Mouse (Mus musculus) liver, embryonic 16.5 days (tissue): ENCODE results near the gene 1700029F12Rik. TPM values are rescaled to one million over a fixed set of nuclear protein-coding genes. Genes with fewer than 3 reads are reported as not detected.
A peak's percentile ranks its signal among the peaks of the same experiment; 100 is the strongest.
"Not testable (repeated sequence)": the region's sequence is repeated elsewhere in the genome, so short reads cannot be mapped to it uniquely, and the experiment has no call there.

Experiments used
- ATAC-seq: fragments of 200-750 bp; cut with Nextera tagmentation; 2 replicates; pipeline ENCODE4 v1.8.0; 2017; ENCODE audit warnings: low read depth, mild to moderate bottlenecking, moderate number of reproducible peaks, moderate library complexity
- H3K27ac ChIP-seq: fragments of 300-500 bp; sonication (generic); 2 replicates; pipeline ENCODE4 v1.5.1; 2014; ENCODE audit warnings: mild to moderate bottlenecking, low read length
- H3K27me3 ChIP-seq: fragments of 300-500 bp; sonication (generic); 2 replicates; pipeline ENCODE4 v1.6.1; 2014; ENCODE audit warnings: low read depth, low read length, mixed read lengths; ENCODE audit not compliant: control insufficient read depth, insufficient read depth
- H3K36me3 ChIP-seq: fragments of 300-500 bp; sonication (generic); 2 replicates; pipeline ENCODE4 v1.6.1; 2014; ENCODE audit warnings: mild to moderate bottlenecking; ENCODE audit not compliant: control insufficient read depth, insufficient read depth
- H3K4me1 ChIP-seq: fragments of 300-500 bp; sonication (generic); 2 replicates; pipeline ENCODE4 v1.6.1; 2014; ENCODE audit warnings: low read depth, low read length, mixed read lengths; ENCODE audit not compliant: control insufficient read depth
- H3K4me2 ChIP-seq: fragments of 300-500 bp; sonication (generic); 2 replicates; pipeline ENCODE4 v1.6.1; 2014; ENCODE audit warnings: low read depth, low read length, mixed read lengths
- H3K4me3 ChIP-seq: fragments of 300-500 bp; sonication (generic); 2 replicates; pipeline ENCODE4 v1.5.1; 2014; ENCODE audit warnings: low read depth, mild to moderate bottlenecking, low read length
- H3K9ac ChIP-seq: fragments of 300-500 bp; sonication (generic); 2 replicates; pipeline ENCODE4 v1.6.1; 2014; ENCODE audit warnings: low read depth, low read length
- H3K9me3 ChIP-seq: fragments of 300-500 bp; sonication (generic); replicated peaks from 2 replicates; pipeline ENCODE4 v1.6.1; 2016; ENCODE audit warnings: low read length; ENCODE audit not compliant: control insufficient read depth
- WGBS: fragments of 180-500 bp; shearing (Covaris S2); extraction: QIAGEN DNeasy Blood & Tissue Kit; methylation state at CpG from one replicate; pipeline ENCODE4 v1.1.7; 2014; ENCODE audit not compliant: insufficient replicate concordance; 5-methylcytosine and 5-hydroxymethylcytosine counted together
- polyA plus RNA-seq: library from polyadenylated mRNA; unstranded; fragments of >200 nt; fragmentation: Nextera tagmentation; extraction: Ambion mirVana; gene quantifications from 2 replicates; pipeline ENCODE4 v1.2.1, GENCODE M21; 2015

1700029F12Rik gene
- polyA plus RNA-seq, 1 experiment from 2014 or later: not detected

GRCm38 (mm10) chr13:97067691-97068090, 33.5 kb upstream of the 1700029F12Rik start:
- 33% methylated on average over 6 of the region's 6 CpGs for WGBS
- no peaks in the 10 kb centered on the region for H3K36me3 ChIP-seq
- H3K4me3 ChIP-seq: peak overlapping the region; percentile 52
- H3K4me1 ChIP-seq: peaks cover 44% of the 10 kb centered on the region
- peaks cover 18% of the 10 kb centered on the region for H3K27me3 ChIP-seq
- no peak for ATAC-seq
- peak overlapping the region; percentile 65 for H3K4me2 ChIP-seq
- peak overlapping the region; percentile 49 for H3K9ac ChIP-seq
- no peaks in the 10 kb centered on the region for H3K9me3 ChIP-seq
- peak overlapping the region; percentile 89 for H3K27ac ChIP-seq

- peak within 1 kb of the TSS; percentile 65 for H3K4me2 ChIP-seq
- H3K36me3 ChIP-seq: no peaks in the 10 kb centered on the region
- H3K27ac ChIP-seq: peak within 1 kb of the TSS; percentile 89
- H3K9me3 ChIP-seq: no peaks in the 10 kb centered on the region
- peak; percentile 93 for ATAC-seq
- H3K4me1 ChIP-seq: peaks cover 40% of the 10 kb centered on the region
- 24% methylated on average over 15 of the region's 15 CpGs for WGBS
- H3K9ac ChIP-seq: peak within 1 kb of the TSS; percentile 49
- peak within 1 kb of the TSS; percentile 52 for H3K4me3 ChIP-seq
- peaks cover 12% of the 10 kb centered on the region for H3K27me3 ChIP-seq
Observed at GRCm38 (mm10) chr13:97066649-97067550, 32.7 kb upstream of the 1700029F12Rik start, which contains the start of gene Fam169a. Fam169a (plus strand) TSS chr13:97067286.

DNA sequence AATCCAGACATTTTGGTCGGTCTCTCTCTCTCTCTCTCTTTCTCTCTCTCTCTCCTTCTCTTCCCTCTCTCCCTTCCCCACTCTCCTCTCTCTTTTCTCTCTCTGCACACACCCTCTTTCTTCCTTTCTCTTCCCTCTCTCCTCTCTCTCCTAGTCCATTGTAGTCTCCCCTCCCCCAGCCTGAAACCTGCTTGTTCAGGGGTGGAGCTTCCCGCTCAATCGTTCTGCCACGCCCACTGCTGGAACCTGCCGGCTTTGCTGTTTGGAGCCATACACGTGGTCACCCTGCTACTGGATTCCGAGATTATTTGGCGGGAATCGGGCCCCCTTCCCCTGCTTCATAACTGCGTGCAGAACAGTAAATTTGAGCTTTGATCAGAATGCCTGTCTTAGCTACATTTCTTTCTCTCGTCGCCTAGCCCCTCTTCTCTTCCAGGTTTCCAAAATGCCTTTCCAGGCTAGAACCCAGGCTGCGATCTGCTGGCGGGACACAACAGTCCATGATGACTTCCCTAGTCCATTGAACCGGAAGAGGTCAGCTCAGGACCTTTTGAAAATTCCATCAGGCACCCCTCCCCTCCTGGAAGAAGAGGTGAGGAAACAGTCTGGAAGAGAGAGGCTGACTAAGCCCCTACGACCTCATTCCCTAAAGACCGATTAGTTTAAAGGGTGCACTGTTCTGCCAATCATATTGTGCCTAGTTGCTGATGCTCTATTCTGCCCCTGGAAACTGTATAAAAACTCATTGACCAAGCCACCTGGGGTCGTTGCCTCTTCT, 30.9 kb upstream of the 1700029F12Rik start:
- H3K4me3 ChIP-seq: 0 out of 2 replicates have a peak overlapping the region, but pooled peaks have one; percentile 17
- H3K4me2 ChIP-seq: peak overlapping the region; percentile 49
- H3K9me3 ChIP-seq, H3K36me3 ChIP-seq, H3K27me3 ChIP-seq: not testable (repeated sequence)
- WGBS: 35% methylated on average over 18 of the region's 18 CpGs
- H3K4me1 ChIP-seq: peaks cover 33% of the 10 kb centered on the region
- peak overlapping the region; percentile 32 for H3K27ac ChIP-seq
- ATAC-seq: peak; percentile 16; the same call in 1 of the 2 replicates
- peak overlapping the region; percentile 13; the same call in 1 of the 2 replicates for H3K9ac ChIP-seq

- Histone ChIP-seq H3K36me3 (no peaks in the 10 kb centered on the region), H3K27me3 (no peaks in the 10 kb centered on the region), H3K9me3 (no peaks in the 10 kb centered on the region), H3K9ac (peak overlapping the region; percentile 13; the same call in 1 of the 2 replicates), H3K27ac (peak overlapping the region; percentile 31), H3K4me2 (peak overlapping the region; percentile 49), H3K4me3 (0 out of 2 replicates have a peak overlapping the region, but pooled peaks have one; percentile 17), H3K4me1 (peaks cover 33% of the 10 kb centered on the region)
- no peak for ATAC-seq
- WGBS: 37% methylated on average over 3 of the region's 3 CpGs
Observed at GRCm38 (mm10) chr13:97064413-97064812, 30.3 kb upstream of the 1700029F12Rik start.

DNA sequence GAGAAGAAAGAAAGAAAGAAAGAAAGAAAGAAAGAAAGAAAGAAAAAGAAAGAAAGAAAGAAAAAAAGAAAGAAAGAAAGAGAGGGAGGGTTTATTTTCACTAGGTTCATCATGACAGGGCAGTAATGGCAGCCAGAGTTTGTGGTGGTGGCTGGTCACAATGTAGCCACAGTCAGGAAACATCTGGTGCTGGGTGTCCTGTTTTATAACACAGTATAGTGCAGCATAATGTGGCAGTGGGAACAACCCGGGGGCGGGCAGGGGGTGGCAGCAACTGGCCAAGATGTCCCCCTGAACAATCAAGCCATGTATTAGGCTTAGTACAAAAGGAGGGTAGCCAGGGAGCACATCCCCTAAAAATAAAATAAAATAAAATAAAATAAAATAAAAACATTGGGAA, 29.3 kb upstream of the 1700029F12Rik start:
- ATAC-seq: no peak
- no peaks in the 10 kb centered on the region for H3K36me3 ChIP-seq
- H3K27me3 ChIP-seq: no peaks in the 10 kb centered on the region
- no peak overlapping the region for H3K4me3 ChIP-seq
- H3K9ac ChIP-seq: no peak overlapping the region
- WGBS: 41% methylated on average over 2 of the region's 2 CpGs
- H3K9me3 ChIP-seq: no peaks in the 10 kb centered on the region
- H3K4me2 ChIP-seq: no peak overlapping the region
- peaks cover 33% of the 10 kb centered on the region for H3K4me1 ChIP-seq
- no peak overlapping the region for H3K27ac ChIP-seq

GRCm38 (mm10) chr13:97062151-97062550, 28.0 kb upstream of the 1700029F12Rik start:
- Histone ChIP-seq H3K4me1 (peaks cover 32% of the 10 kb centered on the region), H3K27me3 (no peaks in the 10 kb centered on the region), H3K27ac (no peak overlapping the region), H3K4me3 (no peak overlapping the region), H3K36me3 (no peaks in the 10 kb centered on the region), H3K4me2 (no peak overlapping the region), H3K9ac (no peak overlapping the region), H3K9me3 (no peaks in the 10 kb centered on the region)
- no peak for ATAC-seq
- 82% methylated on average over 3 of the region's 3 CpGs for WGBS

DNA sequence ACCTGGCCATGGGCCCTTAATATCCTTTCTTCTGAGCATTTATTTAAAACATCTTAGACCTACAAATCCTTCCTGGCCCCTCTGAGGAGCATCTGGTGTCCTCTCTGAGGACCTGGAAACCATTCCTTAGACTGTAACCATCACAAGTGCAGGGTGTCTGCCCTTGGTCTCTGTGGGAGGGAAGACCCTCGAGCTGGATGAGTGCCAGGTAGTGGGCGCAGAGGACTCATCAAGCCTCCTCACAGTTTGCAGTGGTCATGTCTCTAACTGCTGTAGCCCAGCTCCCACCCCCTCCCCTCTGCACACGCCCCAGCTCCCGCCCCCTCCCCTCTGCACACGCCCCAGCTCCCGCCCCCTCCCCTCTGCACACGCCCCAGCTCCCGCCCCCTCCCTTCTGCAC, 26.2 kb upstream of the 1700029F12Rik start:
- ATAC-seq: no peak
- Histone ChIP-seq H3K36me3 (no peaks in the 10 kb centered on the region), H3K27me3 (no peaks in the 10 kb centered on the region), H3K9ac (no peak overlapping the region), H3K27ac (no peak overlapping the region), H3K4me3 (no peak overlapping the region), H3K4me2 (no peak overlapping the region), H3K4me1 (peaks cover 18% of the 10 kb centered on the region), H3K9me3 (no peaks in the 10 kb centered on the region)
- 78% methylated on average over 3 of the region's 8 CpGs for WGBS

- Histone ChIP-seq H3K4me1 (peaks cover 15% of the 10 kb centered on the region), H3K27ac (no peak overlapping the region), H3K27me3 (no peaks in the 10 kb centered on the region), H3K9me3 (no peaks in the 10 kb centered on the region), H3K4me3 (no peak overlapping the region), H3K9ac (no peak overlapping the region), H3K4me2 (no peak overlapping the region), H3K36me3 (no peaks in the 10 kb centered on the region)
- WGBS: 78% methylated on average over 6 of the region's 6 CpGs
- ATAC-seq: no peak
Observed at GRCm38 (mm10) chr13:97059746-97060145, 25.6 kb upstream of the 1700029F12Rik start.
